Mouse (Mus musculus): ENCODE results near the gene Maff. TPM values are rescaled to one million over a fixed set of nuclear protein-coding genes. Genes with fewer than 3 reads are reported as not detected.

Gene Maff
- polyA plus RNA-seq, 1 experiment from 2014 or later = 1.2 TPM

MicroRNA genes within 50 kb of the gene (microRNA counts, 519-probe panel; counts per million panel counts)
- microRNA mmu-miR-1943 = 684 counts per million, percentile 72 among the panel's probes with 10 or more counts

Small RNA genes within 50 kb of the gene (microRNA-seq; reads per million reads assigned to microRNA genes)
- 2.3 reads per million for gene Mir1943

Other genes with a start within 250 kb of the Maff start
- gene Micall1, start 237.7 kb upstream of the Maff start, polyA plus RNA-seq (2016; fragmentation: Nextera tagmentation; extraction: Ambion mirVana) = 6.8 and 9.7 TPM in 2 replicates
- gene Polr2f, start 205.6 kb upstream of the Maff start, polyA plus RNA-seq (2016; fragmentation: Nextera tagmentation; extraction: Ambion mirVana) = 351 and 426 TPM in 2 replicates
- 5.2 and 5.7 TPM in 2 replicates for gene 1700088E04Rik, start 205.4 kb upstream of the Maff start, polyA plus RNA-seq (2016; fragmentation: Nextera tagmentation; extraction: Ambion mirVana)
- 0.75 and 1.8 TPM in 2 replicates for gene Sox10, start 181.4 kb upstream of the Maff start, polyA plus RNA-seq (2016; fragmentation: Nextera tagmentation; extraction: Ambion mirVana)
- gene Pick1, start 117.4 kb upstream of the Maff start, polyA plus RNA-seq (2016; fragmentation: Nextera tagmentation; extraction: Ambion mirVana) = 38.3 and 52.5 TPM in 2 replicates
- gene Gm49486, start 117.2 kb upstream of the Maff start, polyA plus RNA-seq (2016; fragmentation: Nextera tagmentation; extraction: Ambion mirVana) = 0.11 and 0.48 TPM in 2 replicates
- gene Slc16a8, start 91.9 kb upstream of the Maff start, polyA plus RNA-seq (2016; fragmentation: Nextera tagmentation; extraction: Ambion mirVana) = 0.16 TPM in 1 of 2 replicates, not detected in the other
- gene Baiap2l2, start 61.1 kb upstream of the Maff start, polyA plus RNA-seq (2016; fragmentation: Nextera tagmentation; extraction: Ambion mirVana) = 2.6 and 3.1 TPM in 2 replicates
- gene Pla2g6, start 18.2 kb upstream of the Maff start, polyA plus RNA-seq (2016; fragmentation: Nextera tagmentation; extraction: Ambion mirVana) = 17.0 and 18.2 TPM in 2 replicates
- gene Tmem184b, start 56.9 kb downstream of the Maff start, polyA plus RNA-seq (2016; fragmentation: Nextera tagmentation; extraction: Ambion mirVana) = 63.5 and 74.8 TPM in 2 replicates
- 152 and 170 TPM in 2 replicates for gene Csnk1e, start 108.9 kb downstream of the Maff start, polyA plus RNA-seq (2016; fragmentation: Nextera tagmentation; extraction: Ambion mirVana)
- gene Kcnj4, start 158.6 kb downstream of the Maff start, polyA plus RNA-seq (2016; fragmentation: Nextera tagmentation; extraction: Ambion mirVana) = not detected in 2 replicates
- gene Kdelr3, start 169.8 kb downstream of the Maff start, polyA plus RNA-seq (2016; fragmentation: Nextera tagmentation; extraction: Ambion mirVana) = 4.2 and 9.4 TPM in 2 replicates
- 44.9 and 51.4 TPM in 2 replicates for gene Ddx17, start 200.1 kb downstream of the Maff start, polyA plus RNA-seq (2016; fragmentation: Nextera tagmentation; extraction: Ambion mirVana)

All from limb, embryonic 10.5 days (tissue).